Mouse (Mus musculus) stomach, postnatal 0 days (tissue): ENCODE measurements around the gene Hpcal1. TPM values are rescaled to one million over a fixed set of nuclear protein-coding genes. Genes with fewer than 3 reads are reported as not detected.

Experiments
- ATAC-seq: fragments of 200-750 bp; cut with Nextera tagmentation; 2 replicates; pipeline ENCODE4 v1.8.0; 2017; ENCODE audit not compliant: low FRiP score, low TSS enrichment
- DNase-seq: peaks from one replicate; pipeline ENCODE4 v3.0.0-alpha.2; 2016; ENCODE audit warnings: low spot score
- H3K27ac ChIP-seq: fragments of 300-500 bp; sonication (generic); replicated peaks from 2 replicates; pipeline ENCODE4 v1.5.1; 2014; ENCODE audit warnings: mild to moderate bottlenecking, control low read depth
- H3K27me3 ChIP-seq: fragments of 300-500 bp; sonication (generic); 2 replicates; pipeline ENCODE4 v1.6.1; 2014; ENCODE audit warnings: low read length; ENCODE audit not compliant: control insufficient read depth, insufficient read depth
- H3K36me3 ChIP-seq: fragments of 300-500 bp; sonication (generic); 2 replicates; pipeline ENCODE4 v1.6.1; 2014; ENCODE audit warnings: low read length, mixed read lengths; ENCODE audit not compliant: control insufficient read depth, insufficient read depth
- H3K4me1 ChIP-seq: fragments of 300-500 bp; sonication (generic); replicated peaks from 2 replicates; pipeline ENCODE4 v1.6.1; 2014; ENCODE audit warnings: antibody characterized with exemption; ENCODE audit not compliant: control insufficient read depth, insufficient read depth
- H3K4me2 ChIP-seq: fragments of 300-500 bp; sonication (generic); replicated peaks from 2 replicates; pipeline ENCODE4 v1.6.1; 2014; ENCODE audit warnings: low read depth, mild to moderate bottlenecking, control low read depth, moderate library complexity
- H3K4me3 ChIP-seq: fragments of 300-500 bp; sonication (generic); 2 replicates; pipeline ENCODE4 v1.5.1; 2014; ENCODE audit warnings: low read depth, low read length, control low read depth
- H3K9ac ChIP-seq: fragments of 300-500 bp; sonication (generic); 2 replicates; pipeline ENCODE4 v1.6.1; 2014; ENCODE audit warnings: mild to moderate bottlenecking, low read length, control low read depth, mixed read lengths
- H3K9me3 ChIP-seq: fragments of 300-500 bp; sonication (generic); 2 replicates; pipeline ENCODE4 v1.6.1; 2016; ENCODE audit warnings: low read length; ENCODE audit not compliant: control insufficient read depth
- CTCF ChIP-seq: IDR thresholded peaks from 2 replicates; pipeline ENCODE4 v1.5.1; 2016; ENCODE audit warnings: antibody characterized with exemption, low read depth, mild to moderate bottlenecking, moderate library complexity
- EP300 ChIP-seq: optimal IDR thresholded peaks from 2 replicates; pipeline ENCODE3; 2016; ENCODE audit warnings: antibody characterized with exemption
- WGBS: fragments of 180-500 bp; shearing (Covaris S2); extraction: QIAGEN DNeasy Blood & Tissue Kit; methylation state at CpG from one replicate; pipeline ENCODE4 v1.1.7; 2014; 5-methylcytosine and 5-hydroxymethylcytosine counted together
- polyA plus RNA-seq: library from polyadenylated mRNA; unstranded; fragments of >200 nt; fragmentation: Nextera tagmentation; extraction: Ambion mirVana; gene quantifications from 2 replicates; pipeline ENCODE4 v1.2.1, GENCODE M21; 2015

Gene Hpcal1
- polyA plus RNA-seq, 1 experiment from 2014 or later = 62.6 TPM

- no peak for DNase-seq
- no peak for ATAC-seq
- no peaks in the 10 kb centered on the region for H3K27me3 ChIP-seq
Observed at GRCm38 (mm10) chr12:17652216-17653050, 38.2 kb upstream of the Hpcal1 start.

GRCm38 (mm10) chr12:17653051-17653783, 37.4 kb upstream of the Hpcal1 start:
- TF ChIP-seq EP300 = no peak
- DNase-seq (no peak), ATAC-seq (no peak)
- Histone ChIP-seq H3K4me1 (peaks cover 3% of the 10 kb centered on the region; the same call in 1 of the 2 replicates), H3K27ac (no peak overlapping the region), H3K9ac (no peak overlapping the region), H3K4me3 (no peak overlapping the region), H3K36me3 (no peaks in the 10 kb centered on the region), H3K27me3 (no peaks in the 10 kb centered on the region), H3K4me2 (no peak overlapping the region), H3K9me3 (0 out of 2 replicates have a peak, but pooled peaks cover 3% of the 10 kb centered on the region)
- 85% methylated on average over 3 of the region's 3 CpGs for WGBS

More at GRCm38 (mm10) chr12:17652216-17653050, 38.2 kb upstream of the Hpcal1 start:
- Histone ChIP-seq H3K9ac (no peak overlapping the region), H3K9me3 (0 out of 2 replicates have a peak, but pooled peaks cover 3% of the 10 kb centered on the region), H3K4me1 (peaks cover 3% of the 10 kb centered on the region; the same call in 1 of the 2 replicates), H3K4me3 (no peak overlapping the region), H3K36me3 (no peaks in the 10 kb centered on the region), H3K27ac (no peak overlapping the region), H3K4me2 (no peak overlapping the region)
- TF ChIP-seq CTCF (no peak), EP300 (no peak)
- 49% methylated on average over 8 of the region's 8 CpGs for WGBS

GRCm38 (mm10) chr12:17657561-17658195, 33.0 kb upstream of the Hpcal1 start:
- ATAC-seq = no peak

GRCm38 (mm10) chr12:17658521-17658920, 32.1 kb upstream of the Hpcal1 start:
- TF ChIP-seq CTCF = no peak
- TF ChIP-seq EP300 = no peak
- Histone ChIP-seq H3K36me3 (no peaks in the 10 kb centered on the region), H3K4me2 (no peak overlapping the region), H3K27me3 (no peaks in the 10 kb centered on the region), H3K9me3 (0 out of 2 replicates have a peak, but pooled peaks cover 3% of the 10 kb centered on the region), H3K4me1 (no peaks in the 10 kb centered on the region), H3K27ac (no peak overlapping the region), H3K4me3 (no peak overlapping the region), H3K9ac (no peak overlapping the region)
- WGBS = 59% methylated on average over 5 of the region's 5 CpGs
- no peak for ATAC-seq
- DNase-seq = no peak

More at GRCm38 (mm10) chr12:17657561-17658195, 33.0 kb upstream of the Hpcal1 start:
- DNase-seq = no peak
- WGBS = 80% methylated on average over 7 of the region's 7 CpGs
- Histone ChIP-seq H3K9ac (no peak overlapping the region), H3K27me3 (no peaks in the 10 kb centered on the region), H3K36me3 (no peaks in the 10 kb centered on the region), H3K27ac (no peak overlapping the region), H3K9me3 (0 out of 2 replicates have a peak, but pooled peaks cover 3% of the 10 kb centered on the region), H3K4me2 (no peak overlapping the region), H3K4me3 (no peak overlapping the region), H3K4me1 (no peaks in the 10 kb centered on the region)
- TF ChIP-seq EP300 = no peak
- no peak for TF ChIP-seq CTCF

GRCm38 (mm10) chr12:17661483-17661920, 29.2 kb upstream of the Hpcal1 start:
- no peak overlapping the region for H3K4me3 ChIP-seq
- H3K27ac ChIP-seq = no peak overlapping the region
- no peaks in the 10 kb centered on the region for H3K4me1 ChIP-seq
- no peak overlapping the region for H3K9ac ChIP-seq
- no peaks in the 10 kb centered on the region for H3K36me3 ChIP-seq
- DNase-seq (peak; percentile 27), ATAC-seq (no peak)
- no peak for TF ChIP-seq EP300
- no peak for TF ChIP-seq CTCF
- 0% methylated on average over 4 of the region's 4 CpGs for WGBS
- H3K4me2 ChIP-seq = no peak overlapping the region
- no peaks in the 10 kb centered on the region for H3K27me3 ChIP-seq
- 0 out of 2 replicates have a peak, but pooled peaks cover 3% of the 10 kb centered on the region for H3K9me3 ChIP-seq
